Mouse (Mus musculus) testis, adult 2 months (tissue): ENCODE data around the gene Hoxb9.

Experiments used
- CTCF ChIP-seq: fragments of 200-500 bp; IDR thresholded peaks from 2 replicates; pipeline ENCODE4 v1.5.1; 2012; ENCODE audit warnings: low read depth, mild to moderate bottlenecking, inconsistent platforms, low read length, moderate library complexity; ENCODE audit not compliant: control insufficient read depth, insufficient read depth, insufficient replicate concordance
- POLR2A ChIP-seq: fragments of 200-500 bp; IDR thresholded peaks from 2 replicates; pipeline ENCODE4 v1.6.1; 2012; ENCODE audit warnings: low read depth, mild to moderate bottlenecking, inconsistent platforms, low read length, moderate library complexity; ENCODE audit not compliant: control insufficient read depth

- no peak for TF ChIP-seq CTCF
- TF ChIP-seq POLR2A = no peak
These were observed 10.8 kb downstream of the Hoxb9 start, which contains the start of gene Hoxb8 for GRCm38 (mm10) chr11:96281855-96282570.
